Mouse (Mus musculus) hindbrain, embryonic 15.5 days (tissue): Measurements from ENCODE around the gene Crybb1. TPM values are rescaled to one million over a fixed set of nuclear protein-coding genes. Genes with fewer than 3 reads are reported as not detected.
A peak's percentile ranks its signal among the peaks of the same experiment; 100 is the strongest.

Experiments
- ATAC-seq: fragments of 200-750 bp; cut with Nextera tagmentation; 2 replicates; pipeline ENCODE4 v1.8.0; 2017; ENCODE audit warnings: low read depth, moderate number of reproducible peaks, moderate TSS enrichment; ENCODE audit not compliant: low FRiP score
- H3K27ac ChIP-seq: fragments of 300-500 bp; sonication (generic); replicated peaks from 2 replicates; pipeline ENCODE4 v1.5.1; 2015; ENCODE audit warnings: mild to moderate bottlenecking, inconsistent platforms
- H3K27me3 ChIP-seq: fragments of 300-500 bp; sonication (generic); 2 replicates; pipeline ENCODE4 v1.6.1; 2015; ENCODE audit warnings: control low read depth, inconsistent platforms
- H3K36me3 ChIP-seq: fragments of 300-500 bp; sonication (generic); 2 replicates; pipeline ENCODE4 v1.6.1; 2015; ENCODE audit warnings: control low read depth, inconsistent platforms
- H3K4me1 ChIP-seq: fragments of 300-500 bp; sonication (generic); replicated peaks from 2 replicates; pipeline ENCODE4 v1.6.1; 2015; ENCODE audit warnings: control low read depth, inconsistent platforms
- H3K4me2 ChIP-seq: fragments of 300-500 bp; sonication (generic); 2 replicates; pipeline ENCODE4 v1.6.1; 2015; ENCODE audit warnings: moderate library complexity, mild to moderate bottlenecking, inconsistent platforms
- H3K4me3 ChIP-seq: fragments of 300-500 bp; sonication (generic); 2 replicates; pipeline ENCODE4 v1.5.1; 2015; ENCODE audit warnings: mild to moderate bottlenecking, inconsistent platforms
- H3K9ac ChIP-seq: fragments of 300-500 bp; sonication (generic); 2 replicates; pipeline ENCODE4 v1.6.1; 2015; ENCODE audit warnings: inconsistent platforms
- H3K9me3 ChIP-seq: fragments of 300-500 bp; sonication (generic); 2 replicates; pipeline ENCODE4 v1.6.1; 2016; ENCODE audit warnings: control low read depth, inconsistent platforms
- WGBS: fragments of 180-500 bp; shearing (Covaris S2); methylation state at CpG from one replicate; pipeline ENCODE4 v1.1.7; 2015; 5-methylcytosine and 5-hydroxymethylcytosine counted together
- polyA plus RNA-seq: library from polyadenylated mRNA; unstranded; fragments of >200 nt; fragmentation: Nextera tagmentation; extraction: Ambion mirVana; gene quantifications from 2 replicates; pipeline ENCODE4 v1.2.1, GENCODE M21; 2015

Crybb1 gene
- polyA plus RNA-seq, 1 experiment from 2014 or later, result 5.3 TPM

DNA sequence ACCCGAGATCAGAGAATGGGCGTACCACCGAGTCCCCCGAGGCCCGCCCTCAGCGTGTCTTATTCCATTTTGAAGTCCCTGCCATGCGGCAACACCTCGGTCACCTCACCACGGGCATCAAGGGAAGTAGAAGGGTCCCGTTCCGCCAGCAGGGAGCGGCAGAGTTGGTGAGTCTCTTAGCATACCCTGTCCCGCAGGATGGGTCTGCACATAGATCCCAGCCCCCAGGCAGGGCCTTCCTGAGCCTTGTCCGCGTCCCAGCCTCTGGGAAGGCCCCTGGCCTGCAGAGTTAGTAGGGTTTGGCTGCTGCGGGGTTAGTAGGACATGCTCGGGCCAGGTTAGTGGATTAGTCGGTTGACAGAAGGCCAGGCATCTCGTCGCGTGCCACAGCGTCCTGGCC lies 38.6 kb upstream of the Crybb1 start:
- Histone ChIP-seq H3K4me2 (no peak overlapping the region), H3K27me3 (no peaks in the 10 kb centered on the region), H3K27ac (peak overlapping the region; percentile 80; the same call in 1 of the 2 replicates), H3K9ac (no peak overlapping the region), H3K4me3 (no peak overlapping the region), H3K9me3 (no peaks in the 10 kb centered on the region), H3K36me3 (peaks cover 23% of the 10 kb centered on the region), H3K4me1 (peaks cover 82% of the 10 kb centered on the region)
- ATAC-seq, result no peak
- 41% methylated on average over 22 of the region's 22 CpGs for WGBS

DNA sequence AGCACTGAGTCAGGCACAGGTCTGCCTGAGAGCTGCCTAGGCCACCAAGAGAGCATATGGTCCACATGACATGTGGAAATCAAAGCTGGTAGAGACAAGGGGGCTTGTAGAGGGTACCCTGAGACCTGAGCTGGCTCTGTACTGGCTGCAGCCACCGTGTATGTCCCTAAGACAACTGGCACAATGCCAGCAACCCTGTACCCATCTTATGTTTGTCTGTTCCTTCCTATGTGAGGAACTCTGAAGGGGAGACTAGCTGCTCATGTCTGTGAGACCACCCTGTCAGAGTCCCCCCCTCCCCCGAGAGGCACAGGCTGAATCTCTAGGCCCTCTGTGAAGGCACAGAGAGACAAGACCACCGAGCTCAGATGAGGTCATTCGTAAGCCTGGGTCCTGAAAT lies 36.9 kb upstream of the Crybb1 start:
- Histone ChIP-seq H3K9ac (no peak overlapping the region), H3K4me3 (no peak overlapping the region), H3K36me3 (peaks cover 37% of the 10 kb centered on the region), H3K27ac (no peak overlapping the region), H3K4me2 (no peak overlapping the region), H3K4me1 (peaks cover 76% of the 10 kb centered on the region), H3K27me3 (no peaks in the 10 kb centered on the region), H3K9me3 (no peaks in the 10 kb centered on the region)
- no peak for ATAC-seq
- 63% methylated on average over 4 of the region's 4 CpGs for WGBS

DNA sequence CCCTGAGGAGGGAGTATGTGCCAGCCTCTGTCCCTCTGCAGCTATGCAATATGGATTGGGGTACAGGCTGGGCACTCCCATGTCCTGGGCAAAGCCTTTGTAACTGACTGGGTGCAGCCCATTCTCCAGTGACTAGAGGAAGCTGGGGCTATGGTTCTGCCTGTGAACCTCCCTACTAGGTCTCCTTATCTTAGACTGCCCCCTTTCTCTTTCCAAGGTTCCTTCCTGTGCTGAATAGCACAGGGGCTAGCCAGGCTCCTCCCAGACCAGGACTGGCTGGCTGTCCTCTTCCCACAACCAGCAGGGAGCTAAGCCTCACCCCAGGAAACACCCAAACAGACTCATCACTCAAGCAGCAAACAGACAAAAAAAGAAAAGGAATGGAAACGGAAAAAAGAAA lies 36.2 kb upstream of the Crybb1 start:
- H3K27ac ChIP-seq, result peak overlapping the region; percentile 26; the same call in 1 of the 2 replicates
- peaks cover 44% of the 10 kb centered on the region for H3K36me3 ChIP-seq
- H3K4me1 ChIP-seq, result peaks cover 76% of the 10 kb centered on the region
- H3K4me2 ChIP-seq, result no peak overlapping the region
- H3K27me3 ChIP-seq, result no peaks in the 10 kb centered on the region
- no peak overlapping the region for H3K9ac ChIP-seq
- H3K4me3 ChIP-seq, result no peak overlapping the region
- no peaks in the 10 kb centered on the region for H3K9me3 ChIP-seq
- ATAC-seq, result no peak
- WGBS, result 20% methylated on average over 1 of the region's 1 CpGs

DNA sequence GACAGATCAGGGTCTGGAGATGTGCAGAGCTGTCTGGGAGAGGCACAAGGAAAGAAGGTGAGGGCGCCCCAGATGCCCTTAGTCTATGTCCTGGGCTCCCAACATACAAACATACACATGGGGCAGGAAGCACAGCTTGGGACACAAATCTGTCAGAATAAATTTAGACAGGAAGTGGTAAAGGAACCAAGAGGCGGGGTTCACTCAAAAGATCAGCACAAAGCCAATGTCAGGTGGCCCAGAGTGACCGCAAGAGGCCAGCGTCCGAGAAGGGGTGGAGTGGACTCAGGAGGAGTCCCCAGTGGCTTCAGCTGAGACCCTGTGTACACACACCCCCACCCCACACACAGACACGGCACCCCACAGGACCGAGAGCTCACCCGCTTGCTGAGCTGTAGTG lies 35.4 kb upstream of the Crybb1 start:
- Histone ChIP-seq H3K4me3 (no peak overlapping the region), H3K4me2 (no peak overlapping the region), H3K4me1 (peaks cover 76% of the 10 kb centered on the region), H3K27me3 (no peaks in the 10 kb centered on the region), H3K9me3 (no peaks in the 10 kb centered on the region), H3K36me3 (peaks cover 45% of the 10 kb centered on the region), H3K9ac (no peak overlapping the region), H3K27ac (peak overlapping the region; percentile 26; the same call in 1 of the 2 replicates)
- 84% methylated on average over 8 of the region's 8 CpGs for WGBS
- no peak for ATAC-seq

DNA sequence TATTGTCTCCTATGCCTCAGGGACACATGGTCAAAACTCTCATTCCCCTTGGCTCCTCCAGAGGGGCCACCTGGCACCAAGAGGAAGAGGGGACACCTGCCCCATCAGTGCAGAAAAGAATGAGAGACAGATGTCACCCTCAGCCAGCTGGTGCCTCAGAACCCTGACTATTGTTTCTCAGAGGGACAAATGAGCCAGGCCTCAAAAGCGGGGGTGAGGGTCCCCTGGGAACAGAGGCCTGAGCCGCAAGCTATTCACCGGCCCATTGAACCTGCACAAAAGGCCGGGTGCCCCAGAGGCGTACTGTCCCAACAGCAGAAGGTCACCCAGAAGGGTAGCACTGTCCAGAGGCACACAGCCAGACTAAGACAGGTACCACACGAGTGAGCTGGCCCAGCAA lies 30.0 kb upstream of the Crybb1 start:
- H3K4me1 ChIP-seq, result peaks cover 59% of the 10 kb centered on the region
- ATAC-seq, result no peak
- H3K9me3 ChIP-seq, result no peaks in the 10 kb centered on the region
- H3K9ac ChIP-seq, result peak overlapping the region; percentile 35
- H3K4me2 ChIP-seq, result peak overlapping the region; percentile 93
- H3K27me3 ChIP-seq, result no peaks in the 10 kb centered on the region
- peak overlapping the region; percentile 72 for H3K4me3 ChIP-seq
- H3K36me3 ChIP-seq, result peaks cover 32% of the 10 kb centered on the region
- 7% methylated on average over 6 of the region's 6 CpGs for WGBS
- H3K27ac ChIP-seq, result 0 out of 2 replicates have a peak overlapping the region, but pooled peaks have one; percentile 54

DNA sequence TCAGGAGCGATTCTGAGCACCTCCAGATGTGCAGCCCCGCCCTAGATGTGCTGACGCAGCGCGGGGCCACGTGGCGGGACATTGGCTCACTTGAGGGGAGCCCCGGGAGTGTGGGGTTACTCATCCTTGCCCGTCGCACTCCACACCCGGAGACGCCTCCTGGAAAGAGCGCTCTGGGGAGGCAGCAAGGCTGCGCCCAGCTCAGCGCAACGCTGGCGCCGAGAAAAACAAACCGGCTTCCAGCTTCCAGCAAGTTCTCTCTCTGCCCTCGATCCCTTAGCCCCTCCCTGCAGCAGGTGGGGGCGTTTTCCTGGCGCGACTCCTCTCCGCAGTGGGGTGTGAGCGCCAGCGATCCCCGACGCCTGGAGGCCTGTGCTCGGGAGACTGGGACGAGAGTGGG lies 28.3 kb upstream of the Crybb1 start:
- peak overlapping the region; percentile 92 for H3K9ac ChIP-seq
- H3K9me3 ChIP-seq, result no peaks in the 10 kb centered on the region
- H3K4me3 ChIP-seq, result peak overlapping the region; percentile 72
- 0% methylated on average over 30 of the region's 30 CpGs for WGBS
- H3K36me3 ChIP-seq, result peaks cover 21% of the 10 kb centered on the region
- peak; percentile 10; the same call in 1 of the 2 replicates for ATAC-seq
- H3K27me3 ChIP-seq, result no peaks in the 10 kb centered on the region
- H3K4me1 ChIP-seq, result peaks cover 49% of the 10 kb centered on the region
- H3K4me2 ChIP-seq, result peak overlapping the region; percentile 93
- H3K27ac ChIP-seq, result peak overlapping the region; percentile 95

DNA sequence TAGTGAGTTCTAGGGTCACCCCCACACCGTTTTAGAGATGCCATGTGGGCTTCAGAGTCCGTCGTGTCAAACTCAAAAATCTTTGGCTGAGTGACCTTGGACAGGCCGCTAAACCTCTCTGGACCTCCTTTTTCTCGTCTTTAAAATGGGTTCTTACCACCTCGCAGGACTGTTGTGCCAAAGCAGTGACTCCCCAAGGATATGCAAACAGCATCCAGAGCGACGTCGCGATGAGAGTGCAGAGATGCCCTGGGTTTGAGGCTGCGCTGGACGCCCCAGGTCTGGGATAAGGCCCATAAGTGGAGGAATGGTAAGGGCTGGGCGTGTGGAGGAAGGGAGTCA lies 27.7 kb upstream of the Crybb1 start:
- H3K36me3 ChIP-seq, result peaks cover 16% of the 10 kb centered on the region
- WGBS, result under 1% methylated on average over 13 of the region's 13 CpGs
- H3K9ac ChIP-seq, result peak overlapping the region; percentile 92
- H3K4me1 ChIP-seq, result peaks cover 44% of the 10 kb centered on the region
- H3K4me3 ChIP-seq, result peak overlapping the region; percentile 72
- H3K27ac ChIP-seq, result peak overlapping the region; percentile 95
- no peaks in the 10 kb centered on the region for H3K9me3 ChIP-seq
- no peaks in the 10 kb centered on the region for H3K27me3 ChIP-seq
- no peak; the same call in 1 of the 2 replicates for ATAC-seq
- peak overlapping the region; percentile 93 for H3K4me2 ChIP-seq

DNA sequence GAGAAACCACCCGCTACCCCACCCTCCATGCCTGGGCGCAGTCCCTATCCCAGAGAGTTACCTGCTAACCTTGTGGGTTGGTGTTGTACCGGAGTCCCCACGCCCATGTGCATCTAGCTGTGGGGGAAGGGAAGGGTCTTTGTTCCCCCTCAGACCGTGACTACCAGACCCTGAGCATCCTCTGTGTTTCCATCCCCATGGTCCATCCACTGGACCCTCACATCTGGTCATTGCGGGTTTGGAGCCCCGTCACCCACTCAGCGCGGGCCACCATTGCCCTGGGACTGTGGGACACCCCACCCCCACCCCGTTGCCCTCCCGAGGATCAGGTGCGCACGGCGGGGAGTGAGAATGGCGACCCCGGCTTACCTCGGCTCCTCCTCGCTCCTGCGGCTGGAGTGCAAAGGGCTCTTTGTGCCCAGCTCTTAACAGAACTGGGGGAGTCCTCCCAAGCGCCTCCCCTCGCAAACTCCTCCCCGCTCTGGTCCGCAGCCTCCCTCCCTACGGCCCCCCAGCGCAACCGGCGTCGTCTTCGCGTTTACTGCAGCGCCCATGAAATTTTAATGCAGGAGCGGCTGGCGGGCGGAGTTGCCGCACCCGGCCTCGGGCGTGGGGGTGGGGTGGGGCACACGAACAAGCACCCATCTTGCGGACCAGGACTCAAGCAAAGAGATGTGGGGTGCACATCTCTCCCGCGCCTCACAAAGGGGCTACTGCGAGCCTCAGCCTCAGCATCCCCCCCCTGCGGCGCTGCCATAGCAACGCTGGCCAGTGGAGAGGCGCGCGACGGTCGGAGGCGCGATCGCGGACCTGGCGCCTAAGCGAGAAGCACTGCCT lies 27.2 kb upstream of the Crybb1 start:
- whole genome bisulfite sequencing, result under 1% methylated on average over 56 of the region's 57 CpGs
- peak overlapping the region; percentile 95 for H3K27ac ChIP-seq

DNA sequence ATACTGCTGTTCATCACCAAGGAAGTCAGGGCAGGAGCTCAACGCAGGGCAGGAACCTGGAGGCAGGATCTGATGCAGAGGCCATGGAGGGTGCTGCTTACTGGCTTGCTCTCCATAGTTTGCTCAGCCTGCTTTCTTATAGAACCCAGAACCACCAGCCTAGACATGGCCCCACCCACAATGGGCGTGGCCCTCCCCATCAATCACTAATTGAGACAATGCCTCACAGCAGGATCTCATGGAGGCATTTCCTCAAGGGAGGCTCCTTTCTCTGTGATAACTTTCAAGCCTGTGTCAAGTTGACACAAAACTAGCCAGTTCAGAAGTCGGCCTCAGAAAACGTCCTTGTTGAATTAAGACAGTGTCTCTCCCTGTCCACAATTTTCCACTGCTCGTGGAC lies 19.8 kb upstream of the Crybb1 start:
- Histone ChIP-seq H3K27me3 (no peaks in the 10 kb centered on the region), H3K9me3 (no peaks in the 10 kb centered on the region), H3K27ac (no peak overlapping the region), H3K9ac (no peak overlapping the region), H3K36me3 (no peaks in the 10 kb centered on the region), H3K4me2 (no peak overlapping the region), H3K4me3 (no peak overlapping the region), H3K4me1 (peaks cover 30% of the 10 kb centered on the region)
- 46% methylated on average over 5 of the region's 5 CpGs for WGBS
- no peak for ATAC-seq

More for the DNA sequence above, 27.2 kb upstream of the Crybb1 start:
- no peaks in the 10 kb centered on the region for H3K27me3 ChIP-seq
- H3K9me3 ChIP-seq, result no peaks in the 10 kb centered on the region
- peak overlapping the region; percentile 93 for H3K4me2 ChIP-seq
- ATAC-seq, result peak; percentile 86
- H3K4me3 ChIP-seq, result peak overlapping the region; percentile 72
- peak overlapping the region; percentile 92 for H3K9ac ChIP-seq
- peaks cover 44% of the 10 kb centered on the region for H3K4me1 ChIP-seq
- H3K36me3 ChIP-seq, result peaks cover 10% of the 10 kb centered on the region; the same call in 1 of the 2 replicates

DNA sequence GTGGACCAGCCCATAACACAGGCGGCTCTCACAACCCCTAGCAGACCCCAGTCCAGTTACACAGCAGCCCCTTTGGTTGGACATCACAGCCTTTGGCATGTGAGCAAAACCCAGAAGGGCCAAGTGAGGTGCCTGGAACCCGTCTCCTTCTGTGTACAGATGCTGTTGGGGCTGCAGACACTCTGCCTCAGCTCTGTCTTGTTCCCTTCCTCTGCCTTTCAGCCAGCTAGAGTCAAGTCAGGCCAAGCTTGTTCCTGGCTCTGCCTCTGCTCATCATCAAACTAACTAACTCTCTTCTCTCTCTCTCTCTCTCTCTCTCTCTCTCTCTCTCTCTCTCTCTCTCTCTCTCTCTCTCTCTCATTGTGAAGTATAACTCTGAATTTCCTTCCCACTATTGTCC lies 19.0 kb upstream of the Crybb1 start:
- Histone ChIP-seq H3K4me3 (no peak overlapping the region), H3K9ac (no peak overlapping the region), H3K27me3 (no peaks in the 10 kb centered on the region), H3K4me2 (peak overlapping the region; percentile 41), H3K27ac (peak overlapping the region; percentile 85), H3K36me3 (no peaks in the 10 kb centered on the region), H3K9me3 (no peaks in the 10 kb centered on the region), H3K4me1 (peaks cover 33% of the 10 kb centered on the region)
- 49% methylated on average over 2 of the region's 2 CpGs for WGBS
- ATAC-seq, result no peak

DNA sequence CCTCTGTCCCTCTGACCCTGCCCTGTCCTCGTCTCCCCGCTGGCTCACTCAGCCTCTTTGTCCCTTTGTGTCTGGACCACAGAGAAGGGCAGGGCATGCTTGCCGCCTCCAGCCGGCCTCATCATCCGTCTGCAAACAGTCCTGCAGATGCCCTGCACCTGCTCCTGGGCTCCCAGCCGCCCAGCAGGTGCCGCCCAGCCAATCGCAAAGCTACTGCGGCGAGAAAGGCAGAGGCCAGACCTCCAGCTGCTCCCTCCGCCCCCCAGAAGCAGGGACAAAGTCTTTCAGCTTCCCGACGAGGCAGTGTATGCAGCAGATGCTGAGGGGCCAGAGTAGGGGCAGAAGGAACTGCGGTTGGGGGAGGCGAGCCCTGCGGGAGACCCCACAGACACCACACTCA lies 18.2 kb upstream of the Crybb1 start:
- peak overlapping the region; percentile 85 for H3K27ac ChIP-seq
- H3K27me3 ChIP-seq, result no peaks in the 10 kb centered on the region
- ATAC-seq, result peak; percentile 76
- H3K4me3 ChIP-seq, result peak overlapping the region; percentile 13; the same call in 1 of the 2 replicates
- no peaks in the 10 kb centered on the region for H3K36me3 ChIP-seq
- H3K4me1 ChIP-seq, result peaks cover 33% of the 10 kb centered on the region
- WGBS, result 1% methylated on average over 16 of the region's 16 CpGs
- H3K9me3 ChIP-seq, result no peaks in the 10 kb centered on the region
- peak overlapping the region; percentile 40 for H3K9ac ChIP-seq
- peak overlapping the region; percentile 41 for H3K4me2 ChIP-seq

DNA sequence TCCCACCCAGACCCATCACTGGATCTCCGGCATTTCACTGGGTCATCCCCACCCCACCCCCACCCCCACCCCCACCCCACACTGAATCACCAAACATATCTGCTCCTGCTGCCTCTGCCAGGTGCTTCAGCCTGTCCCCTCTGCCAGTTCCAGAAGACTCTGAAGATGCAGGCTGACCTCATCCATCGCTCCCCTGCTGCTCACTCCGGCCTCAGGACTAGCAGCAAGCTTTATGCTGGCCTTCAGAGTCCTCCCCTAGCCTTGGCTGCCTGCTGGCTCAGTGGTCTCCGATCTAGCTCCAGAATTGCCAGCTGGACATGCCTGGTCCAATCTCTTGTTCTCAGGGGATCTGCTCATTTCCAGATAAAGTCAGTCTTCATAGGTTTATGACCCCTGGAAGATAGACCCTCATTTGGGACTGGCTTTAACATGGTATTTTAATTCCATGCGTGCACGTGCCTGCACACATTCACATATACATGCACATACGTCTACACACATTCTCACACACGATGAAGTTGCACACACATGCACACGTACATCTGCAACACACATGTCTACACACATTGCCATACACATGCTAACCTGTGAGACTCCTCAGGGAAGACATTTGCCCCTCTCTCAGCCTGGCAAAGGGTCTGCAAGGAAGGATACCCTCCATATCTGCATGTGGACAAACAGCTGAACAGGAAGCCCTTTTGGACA lies 17.6 kb upstream of the Crybb1 start:
- peak overlapping the region; percentile 41 for H3K4me2 ChIP-seq
- peaks cover 33% of the 10 kb centered on the region for H3K4me1 ChIP-seq
- H3K27me3 ChIP-seq, result no peaks in the 10 kb centered on the region
- no peak; the same call in 1 of the 2 replicates for ATAC-seq
- no peak overlapping the region for H3K9ac ChIP-seq
- 38% methylated on average over 9 of the region's 9 CpGs for WGBS
- H3K36me3 ChIP-seq, result no peaks in the 10 kb centered on the region
- no peak overlapping the region for H3K4me3 ChIP-seq
- no peaks in the 10 kb centered on the region for H3K9me3 ChIP-seq
- H3K27ac ChIP-seq, result peak overlapping the region; percentile 85
